8 mouse cellular contexts compared by ENCODE assay signal in the genomic region with DNA sequence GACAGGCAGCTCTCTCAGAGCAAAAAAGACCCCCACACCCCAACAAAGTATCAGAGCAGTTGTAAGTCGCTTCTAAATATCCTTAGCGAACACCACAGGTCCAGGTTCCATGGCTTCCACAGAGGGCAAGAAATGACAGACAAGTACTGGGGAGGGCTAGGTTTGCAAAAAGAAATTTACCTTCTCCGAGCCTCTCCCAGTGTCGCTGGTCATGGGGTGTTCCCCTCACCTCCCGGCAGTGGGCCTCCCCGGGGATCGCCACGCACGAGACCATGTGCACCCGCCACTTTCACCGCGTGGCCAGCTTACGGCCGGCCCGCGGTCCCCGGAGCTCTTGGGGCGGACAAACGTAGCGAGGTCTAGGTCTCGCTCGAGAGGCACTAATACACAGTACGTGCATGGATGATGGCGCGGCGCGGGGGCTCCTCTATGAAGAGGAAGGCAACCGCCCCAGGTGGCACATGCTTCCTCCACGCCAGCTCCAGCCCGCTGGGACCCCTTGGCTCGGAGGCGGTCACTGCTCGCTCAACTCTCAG. TPM values are rescaled to one million over a fixed set of nuclear protein-coding genes. Genes with fewer than 3 reads are reported as not detected.
DNase-seq lines count a peak whose midpoint lies in the region; ATAC-seq and TF ChIP-seq lines count a peak whose summit lies in the region.

No protein-coding gene starts in this region.

- no peak for TF ChIP-seq EP300 in heart, postnatal 0 days (IDR thresholded peaks at IDR 0.05; ENCODE audit: low read depth)

- peak overlapping the region; percentile 95 for H3K9ac ChIP-seq in heart, postnatal 0 days (replicated peaks; ENCODE audit: low read depth, low read length)

- 0% methylated on average over 33 of the region's 33 CpGs for WGBS in heart, postnatal 0 days

- DNase-seq in layer of hippocampus, adult 2 months (ENCODE audit: low spot score in 2 of 2): peak in 1 of 2 experiments; percentile 44
- no peak for DNase-seq in layer of hippocampus, adult 9-10 months (ENCODE audit: low spot score)
- DNase-seq in heart, postnatal 0 days (ENCODE audit: low spot score): no peak
- DNase-seq in cerebellum, adult 9-10 months: no peak
- DNase-seq in cerebellum, adult 8-10 months: no peak
- no peak for DNase-seq in layer of hippocampus, postnatal 10 days (ENCODE audit: low spot score in 2 of 2)

- peaks cover 22% of the 10 kb centered on the region for H3K4me1 ChIP-seq in bone marrow macrophage, adult 2 months (ENCODE audit: control insufficient read depth, insufficient read depth, low read length)
- H3K4me1 ChIP-seq in heart, postnatal 0 days (ENCODE audit: control insufficient read depth, insufficient read depth): peaks cover 32% of the 10 kb centered on the region
- peaks cover 41% of the 10 kb centered on the region for H3K4me1 ChIP-seq in megakaryocyte, embryonic 14.5 days

- H3K9me3 ChIP-seq in heart, postnatal 0 days (replicated peaks; ENCODE audit: control insufficient read depth, low read length): no peaks in the 10 kb centered on the region
- no peaks in the 10 kb centered on the region for H3K9me3 ChIP-seq in megakaryocyte, embryonic 14.5 days

- no peaks in the 10 kb centered on the region for H3K27me3 ChIP-seq in heart, postnatal 0 days (ENCODE audit: control insufficient read depth, insufficient read depth, low read length)
- H3K27me3 ChIP-seq in megakaryocyte, embryonic 14.5 days (replicated peaks): no peaks in the 10 kb centered on the region

- no peak for TF ChIP-seq CTCF in layer of hippocampus, adult 2 months (conservative IDR thresholded peaks at IDR 0.05)
- TF ChIP-seq CTCF in bone marrow macrophage, adult 2 months (IDR thresholded peaks at IDR 0.05; ENCODE audit: low read depth, low read length): no peak
- TF ChIP-seq CTCF in heart, postnatal 0 days (IDR thresholded peaks at IDR 0.05; ENCODE audit: low read depth): no peak

- H3K27ac ChIP-seq in layer of hippocampus, adult 2 months: peak overlapping the region; percentile 99
- no peak overlapping the region for H3K27ac ChIP-seq in bone marrow macrophage, adult 2 months (ENCODE audit: insufficient read depth, low read depth, low read length)
- H3K27ac ChIP-seq in heart, postnatal 0 days (ENCODE audit: low read depth): peak overlapping the region; percentile 94

- H3K36me3 ChIP-seq in heart, postnatal 0 days (replicated peaks; ENCODE audit: control insufficient read depth, insufficient read depth, low read length): no peaks in the 10 kb centered on the region
- peaks cover 15% of the 10 kb centered on the region for H3K36me3 ChIP-seq in megakaryocyte, embryonic 14.5 days (replicated peaks; ENCODE audit: low read length)

- peak overlapping the region; percentile 80 for H3K4me2 ChIP-seq in heart, postnatal 0 days (ENCODE audit: low read depth, low read length)

- peak; percentile 21 for ATAC-seq in heart, postnatal 0 days (ENCODE audit: insufficient read depth, low read depth)

- no peak for TF ChIP-seq POLR2A in bone marrow macrophage, adult 2 months (IDR thresholded peaks at IDR 0.05; ENCODE audit: borderline replicate concordance, low read depth, low read length)

- peak overlapping the region; percentile 77 for H3K4me3 ChIP-seq in layer of hippocampus, adult 2 months
- peak overlapping the region; percentile 81 for H3K4me3 ChIP-seq in bone marrow macrophage, adult 2 months (ENCODE audit: insufficient read depth, low read length)
- peak overlapping the region; percentile 99 for H3K4me3 ChIP-seq in heart, postnatal 0 days (ENCODE audit: low read depth, low read length)
- peak overlapping the region; percentile 98 for H3K4me3 ChIP-seq in megakaryocyte, embryonic 14.5 days (replicated peaks)

RNA-seq across cellular contexts. Expression of gene Ankmy2, which starts 0.7 kb away (rescaled TPM):
- 10 to 100 TPM; 55.5 to 60.2 TPM for total RNA-seq in layer of hippocampus, adult 2 months (2021)
- 15.1 and 17.2 TPM in 2 replicates for polyA plus RNA-seq in bone marrow macrophage, adult 2 months (2012; ENCODE audit: insufficient read depth, insufficient read length, missing spikeins)
- 8.9 and 9.9 TPM in 2 replicates for total RNA-seq in heart, postnatal 0 days (2014; rRNA removed; ENCODE audit: low replicate concordance)
- 23.1 and 24.8 TPM in 2 replicates for polyA plus RNA-seq in heart, postnatal 0 days (2015; fragmentation: Nextera tagmentation; extraction: Ambion mirVana)
- polyA plus RNA-seq in megakaryocyte, embryonic 14.5 days (2012; ENCODE audit: insufficient read depth, low replicate concordance): 3.7 TPM in 1 of 2 replicates, not detected in the other
- total RNA-seq in layer of hippocampus, postnatal 10 days (2021): 10 to 100 TPM; 53.7 to 55.5 TPM

RNA-seq across cellular contexts. Expression of gene Bzw2, which starts 1.7 kb away (rescaled TPM):
- total RNA-seq in layer of hippocampus, adult 2 months (2021): 10 to 100 TPM; 57.4 to 62.5 TPM
- 6.3 and 7.3 TPM in 2 replicates for polyA plus RNA-seq in bone marrow macrophage, adult 2 months (2012; ENCODE audit: insufficient read depth, insufficient read length, missing spikeins)
- 147 and 151 TPM in 2 replicates for total RNA-seq in heart, postnatal 0 days (2014; rRNA removed; ENCODE audit: low replicate concordance)
- polyA plus RNA-seq in heart, postnatal 0 days (2015; fragmentation: Nextera tagmentation; extraction: Ambion mirVana): 189 and 203 TPM in 2 replicates
- 1.5 and 10.3 TPM in 2 replicates for polyA plus RNA-seq in megakaryocyte, embryonic 14.5 days (2012; ENCODE audit: insufficient read depth, low replicate concordance)
- 100 to 1,000 TPM; 140 to 147 TPM for total RNA-seq in layer of hippocampus, postnatal 10 days (2021)
